Mouse (Mus musculus): ENCODE results near the gene Gpx3. TPM values are rescaled to one million over a fixed set of nuclear protein-coding genes. Genes with fewer than 3 reads are reported as not detected.
"Not testable (repeated sequence)": the region's sequence is repeated elsewhere in the genome, so short reads cannot be mapped to it uniquely, and the experiment has no call there.

Gpx3 gene
- polyA plus RNA-seq, 1 experiment from 2014 or later, result 1,215 TPM

GRCm38 (mm10) chr11:54950684-54951083 lies 48.4 kb downstream of the Gpx3 start:
- in situ Hi-C loops (cut with MboI; ENCODE audit: low pct_unique_long_range_greater_than_20kb), result no loop called here
- ChIA-PET POLR2A (no interaction called here), CTCF (interaction anchor here (1.3 kb wide), 1 partner anchor 18 kb away, joined by 3 read pairs; no protein-coding TSS in a partner anchor)
- no peak for ATAC-seq
- DNase-seq (ENCODE audit: low read depth, low spot score), result no peak
- TF ChIP-seq CTCF (IDR thresholded peaks at IDR 0.05), result no peak
- H3K27me3 ChIP-seq, result no peaks in the 10 kb centered on the region

- no peak for ATAC-seq
- in situ Hi-C loops (cut with MboI; ENCODE audit: low pct_unique_long_range_greater_than_20kb), result no loop called here
- CTCF ChIA-PET, result interaction anchor here (0.8 to 1.3 kb wide), 6 partner anchors 10 to 32 kb away, joined by 3 to 4 read pairs (median 3); no protein-coding TSS in a partner anchor
Observed at GRCm38 (mm10) chr11:54952651-54953050, 50.4 kb downstream of the Gpx3 start.

GRCm38 (mm10) chr11:54953993-54954446 lies 51.8 kb downstream of the Gpx3 start:
- DNase-seq (ENCODE audit: low read depth, low spot score), result no peak
- no peak for ATAC-seq
- POLR2A ChIA-PET, result interaction anchor here (1.8 kb wide), 1 partner anchor 9 kb away, joined by 7 read pairs; no protein-coding TSS in a partner anchor
- CTCF ChIA-PET, result interaction anchor here (0.8 to 1.2 kb wide), 3 partner anchors 9 to 133 kb away, joined by 3 read pairs; no protein-coding TSS in a partner anchor
- in situ Hi-C loops (cut with MboI; ENCODE audit: low pct_unique_long_range_greater_than_20kb), result no loop called here
- H3K27me3 ChIP-seq, result no peaks in the 10 kb centered on the region
- TF ChIP-seq CTCF (IDR thresholded peaks at IDR 0.05), result no peak

More at GRCm38 (mm10) chr11:54952651-54953050, 50.4 kb downstream of the Gpx3 start:
- no peak for TF ChIP-seq CTCF (IDR thresholded peaks at IDR 0.05)
- POLR2A ChIA-PET, result interaction anchor here (1.8 kb wide), 1 partner anchor 8 kb away, joined by 7 read pairs; no protein-coding TSS in a partner anchor
- DNase-seq (ENCODE audit: low read depth, low spot score), result no peak
- no peaks in the 10 kb centered on the region for H3K27me3 ChIP-seq

GRCm38 (mm10) chr11:54954716-54955115 lies 52.5 kb downstream of the Gpx3 start:
- in situ Hi-C loops (cut with MboI; ENCODE audit: low pct_unique_long_range_greater_than_20kb), result no loop called here
- ATAC-seq, result no peak
- CTCF ChIA-PET, result interaction anchor here (0.8 to 1.9 kb wide), 3 partner anchors 9 to 132 kb away, joined by 3 to 4 read pairs (median 3); no protein-coding TSS in a partner anchor

GRCm38 (mm10) chr11:54955400-54955734 lies 53.1 kb downstream of the Gpx3 start:
- ATAC-seq; DNase-seq (ENCODE audit: low read depth, low spot score); H3K27me3 ChIP-seq; in situ Hi-C loops (cut with MboI; ENCODE audit: low pct_unique_long_range_greater_than_20kb): not testable (repeated sequence)
- ChIA-PET POLR2A (interaction anchor here (0.5 to 1.4 kb wide), 3 partner anchors 13 to 31 kb away, joined by 3 to 4 read pairs (median 3); no protein-coding TSS in a partner anchor), CTCF (interaction anchor here (1.9 to 2.3 kb wide), 2 partner anchors 29 kb away, joined by 4 to 6 read pairs; no protein-coding TSS in a partner anchor)

More at GRCm38 (mm10) chr11:54954716-54955115, 52.5 kb downstream of the Gpx3 start:
- DNase-seq (ENCODE audit: low read depth, low spot score), result no peak
- POLR2A ChIA-PET, result no interaction called here
- TF ChIP-seq CTCF (IDR thresholded peaks at IDR 0.05), result no peak
- H3K27me3 ChIP-seq, result no peaks in the 10 kb centered on the region

- H3K27me3 ChIP-seq, result no peaks in the 10 kb centered on the region
- DNase-seq (ENCODE audit: low read depth, low spot score) (peak; percentile 80), ATAC-seq (peak; percentile 97)
- POLR2A ChIA-PET, result interaction anchor here (0.5 to 1.4 kb wide), 4 partner anchors 13 to 31 kb away, joined by 3 to 4 read pairs (median 4); no protein-coding TSS in a partner anchor
- TF ChIP-seq CTCF (IDR thresholded peaks at IDR 0.05), result no peak
- in situ Hi-C loops (cut with MboI; ENCODE audit: low pct_unique_long_range_greater_than_20kb), result no loop called here
- CTCF ChIA-PET, result interaction anchor here (1.9 to 2.3 kb wide), 2 partner anchors 28 to 29 kb away, joined by 4 to 6 read pairs; no protein-coding TSS in a partner anchor
Observed at GRCm38 (mm10) chr11:54955735-54956480, 53.7 kb downstream of the Gpx3 start.

- ChIA-PET POLR2A (interaction anchor here (0.6 to 1.3 kb wide), 2 partner anchors 17 to 20 kb away, joined by 4 to 6 read pairs; no protein-coding TSS in a partner anchor), CTCF (interaction anchor here (0.8 to 2.3 kb wide), 2 partner anchors 14 to 27 kb away, joined by 3 to 6 read pairs; no protein-coding TSS in a partner anchor)
- TF ChIP-seq CTCF (IDR thresholded peaks at IDR 0.05), result no peak
- no peak for ATAC-seq
- no peak for DNase-seq (ENCODE audit: low read depth, low spot score)
- in situ Hi-C loops (cut with MboI; ENCODE audit: low pct_unique_long_range_greater_than_20kb), result no loop called here
- no peaks in the 10 kb centered on the region for H3K27me3 ChIP-seq
Observed at GRCm38 (mm10) chr11:54956912-54957311, 54.7 kb downstream of the Gpx3 start.

GRCm38 (mm10) chr11:54957708-54958107 lies 55.5 kb downstream of the Gpx3 start:
- CTCF ChIA-PET, result interaction anchor here (1.6 to 2.3 kb wide), 2 partner anchors 13 to 27 kb away, joined by 3 to 6 read pairs; no protein-coding TSS in a partner anchor
- DNase-seq (ENCODE audit: low read depth, low spot score); H3K27me3 ChIP-seq; in situ Hi-C loops (cut with MboI; ENCODE audit: low pct_unique_long_range_greater_than_20kb); ATAC-seq; POLR2A ChIA-PET: not testable (repeated sequence)

- ATAC-seq (no peak), DNase-seq (ENCODE audit: low read depth, low spot score) (no peak)
- ChIA-PET CTCF (interaction anchor here (1.5 to 1.6 kb wide), 2 partner anchors 12 to 26 kb away, joined by 3 to 4 read pairs; no protein-coding TSS in a partner anchor), POLR2A (no interaction called here)
- no peaks in the 10 kb centered on the region for H3K27me3 ChIP-seq
- in situ Hi-C loops (cut with MboI; ENCODE audit: low pct_unique_long_range_greater_than_20kb), result no loop called here
- no peak for TF ChIP-seq CTCF (IDR thresholded peaks at IDR 0.05)
Observed at GRCm38 (mm10) chr11:54958571-54959073, 56.4 kb downstream of the Gpx3 start.

Other genes starting within 250 kb of the Gpx3 start
- gene Cdc42se2, start 114.8 kb upstream of the Gpx3 start, polyA plus RNA-seq (2021), result 66.1 TPM
- gene Lyrm7, start 41.5 kb upstream of the Gpx3 start, polyA plus RNA-seq (2021), result 16.3 TPM
- gene Hint1, start 36.1 kb upstream of the Gpx3 start, polyA plus RNA-seq (2021), result 815 TPM
- 53.2 TPM for gene Tnip1, start 60.5 kb downstream of the Gpx3 start, polyA plus RNA-seq (2021)
- 333 TPM for gene Anxa6, start 131.0 kb downstream of the Gpx3 start, polyA plus RNA-seq (2021)
- gene Ccdc69, start 175.7 kb downstream of the Gpx3 start, polyA plus RNA-seq (2021), result not detected
- 51.9 TPM for gene Gm2a, start 195.7 kb downstream of the Gpx3 start, polyA plus RNA-seq (2021)
- gene Slc36a3, start 249.3 kb downstream of the Gpx3 start, polyA plus RNA-seq (2021), result not detected